Mouse (Mus musculus): ENCODE results near the gene Tmco4. TPM values are rescaled to one million over a fixed set of nuclear protein-coding genes. Genes with fewer than 3 reads are reported as not detected.

Tmco4 gene
- polyA plus RNA-seq, 1 experiment = 29.4 TPM

DNA sequence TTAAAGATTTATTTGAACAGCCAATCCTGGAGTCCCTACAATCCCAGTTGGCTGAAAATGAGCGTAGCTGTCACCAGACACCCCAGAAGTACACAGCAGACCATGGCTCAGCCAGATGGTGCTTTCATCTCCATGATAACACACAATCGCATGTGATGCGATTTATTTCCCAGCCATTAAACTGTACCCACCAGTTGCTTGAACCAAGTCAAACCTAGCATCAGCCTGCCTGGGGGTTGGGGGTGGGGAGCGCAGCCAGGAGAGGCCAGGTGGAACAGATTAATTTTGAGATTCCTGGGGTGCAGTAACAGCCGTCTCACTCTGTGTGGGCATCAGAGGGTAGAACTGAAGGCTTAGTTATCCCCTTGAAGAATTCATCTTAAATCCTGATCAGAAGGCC is 73.7 kb downstream of the Tmco4 start:
- no peak for DNase-seq (ENCODE audit: low read depth, low spot score)
- 90% methylated on average over 5 of the region's 5 CpGs for WGBS

DNA sequence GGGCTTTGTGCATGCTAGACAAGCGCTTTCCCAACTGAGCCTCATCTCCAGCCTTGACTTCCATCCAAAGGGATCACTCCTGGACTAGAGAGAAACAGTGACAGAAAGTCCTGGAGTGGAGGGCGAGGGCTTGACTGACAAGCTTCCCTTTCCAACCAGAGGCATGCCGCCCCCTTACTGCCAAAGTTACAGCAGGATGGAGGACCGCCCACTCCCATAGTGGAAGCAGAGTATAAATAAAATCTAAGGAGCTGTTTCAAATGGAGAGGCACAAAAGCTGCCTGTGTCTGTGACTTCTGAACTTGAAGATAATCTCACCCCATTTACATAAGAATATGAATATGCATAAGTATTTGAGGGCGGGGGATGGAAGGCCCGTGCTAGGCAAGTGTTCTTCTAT is 75.8 kb downstream of the Tmco4 start:
- DNase-seq (ENCODE audit: low read depth, low spot score) = no peak
- 88% methylated on average over 6 of the region's 6 CpGs for WGBS

DNA sequence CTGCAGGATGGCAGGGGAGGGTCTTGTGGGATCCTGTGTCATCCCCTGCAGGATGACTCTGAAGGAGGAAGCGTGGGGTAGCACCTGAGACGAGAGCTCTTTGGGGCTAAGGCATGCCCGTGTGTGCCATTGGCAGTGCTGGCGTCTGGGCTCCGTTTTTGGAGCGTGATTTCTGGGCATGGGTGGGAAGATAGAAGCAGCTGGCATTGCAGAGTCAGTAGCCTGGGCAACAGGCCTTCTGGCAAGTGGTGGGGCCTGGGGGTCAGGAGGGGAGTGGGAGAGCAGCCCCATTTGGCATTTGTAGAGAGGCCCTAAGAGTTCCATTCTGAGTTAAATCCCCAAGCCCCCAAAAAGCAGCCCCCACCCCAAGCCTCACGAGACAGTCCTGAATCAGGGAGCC is 80.1 kb downstream of the Tmco4 start:
- DNase-seq (ENCODE audit: low read depth, low spot score) = no peak
- 90% methylated on average over 7 of the region's 7 CpGs for WGBS

DNA sequence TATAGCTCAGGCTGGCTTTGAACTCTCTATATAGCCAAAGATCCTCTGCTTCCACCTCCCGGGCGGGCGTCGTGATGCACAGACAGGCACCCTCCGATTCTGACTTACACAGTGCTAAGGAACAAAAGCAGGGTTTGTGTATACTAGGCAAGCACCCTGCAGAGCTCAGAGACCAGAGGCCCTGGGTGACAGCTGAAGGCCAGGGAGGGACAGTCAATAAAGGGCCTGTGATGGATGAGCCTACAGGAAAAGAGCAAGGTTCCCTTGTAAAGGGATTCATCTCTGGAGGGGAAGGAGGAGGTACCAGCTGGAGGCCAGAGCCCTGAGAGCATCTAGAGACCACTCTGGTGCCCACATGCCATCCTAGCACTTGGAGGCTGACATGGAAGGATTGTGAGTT is 80.7 kb downstream of the Tmco4 start:
- DNase-seq (ENCODE audit: low read depth, low spot score) = no peak
- 77% methylated on average over 5 of the region's 5 CpGs for WGBS

DNA sequence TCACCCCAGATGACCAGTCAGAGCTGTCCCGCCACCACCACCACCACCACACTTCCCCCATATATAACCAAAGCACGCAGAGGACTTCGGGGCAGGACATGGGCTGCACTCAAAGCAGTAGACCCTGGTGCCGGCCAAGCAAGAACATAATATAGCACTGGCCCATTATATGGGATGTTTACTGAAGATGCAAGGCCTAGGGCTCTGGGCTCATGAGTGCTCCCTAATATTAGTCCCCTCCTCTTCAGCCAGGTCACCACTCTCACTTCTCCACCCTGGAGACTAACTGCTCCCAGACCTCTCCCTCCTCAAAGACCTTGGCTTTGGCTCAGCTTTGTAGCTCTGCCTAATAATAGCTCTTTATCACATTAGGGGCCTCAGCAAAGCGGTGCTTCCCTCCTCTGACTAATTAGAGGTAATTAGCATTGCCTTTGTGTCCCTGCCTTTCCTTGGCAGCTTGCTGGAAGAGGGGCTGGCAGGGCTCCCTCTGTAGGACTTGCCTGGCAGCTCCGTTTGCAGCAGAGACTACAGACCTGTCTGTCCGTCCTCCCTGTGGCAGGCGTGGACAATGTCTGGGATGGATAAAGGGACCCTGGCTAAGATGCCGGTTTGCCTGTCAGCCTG is 81.7 kb downstream of the Tmco4 start:
- DNase-seq (ENCODE audit: low read depth, low spot score) = no peak
- 81% methylated on average over 9 of the region's 9 CpGs for WGBS

DNA sequence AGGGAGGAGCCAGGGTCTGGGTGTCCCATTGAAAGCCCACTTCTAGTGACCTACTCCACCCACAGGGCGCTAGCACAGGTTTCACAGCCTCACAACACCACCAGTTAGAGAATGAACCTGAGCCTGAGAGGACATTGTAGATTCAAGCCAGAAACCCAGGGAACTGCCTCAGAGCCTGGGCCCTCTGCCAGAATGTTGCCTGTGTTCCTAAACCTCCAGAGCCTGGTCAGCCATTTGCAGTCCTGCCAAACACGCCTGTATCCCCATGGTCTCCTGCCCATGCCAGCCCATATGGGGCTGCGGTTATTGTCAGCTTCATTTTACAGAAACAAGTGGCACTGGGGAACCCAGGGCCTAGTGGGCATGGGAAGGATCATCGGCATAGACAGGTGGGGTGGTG is 82.6 kb downstream of the Tmco4 start:
- WGBS = 87% methylated on average over 4 of the region's 4 CpGs
- DNase-seq (ENCODE audit: low read depth, low spot score) = no peak

DNA sequence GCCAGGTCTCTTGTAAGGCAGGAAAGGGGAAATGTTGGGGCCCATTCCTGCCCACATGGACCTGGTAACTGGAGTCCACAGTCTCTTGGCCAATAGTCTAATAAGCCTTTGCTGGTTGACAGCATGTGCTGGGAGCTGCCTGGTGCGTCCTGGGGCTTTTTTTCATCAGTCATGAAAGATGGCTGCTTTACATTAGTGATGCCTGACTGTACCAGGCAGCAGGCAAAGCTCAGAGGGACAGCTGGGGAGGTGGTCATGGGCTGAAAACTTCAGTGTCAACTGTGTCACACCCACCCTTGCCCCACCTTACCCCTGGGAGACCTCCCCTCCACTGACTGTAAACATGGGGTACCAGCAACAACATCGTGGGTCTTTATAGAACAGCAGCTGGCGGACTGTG is 83.1 kb downstream of the Tmco4 start:
- 77% methylated on average over 3 of the region's 3 CpGs for WGBS
- DNase-seq (ENCODE audit: low read depth, low spot score) = no peak

DNA sequence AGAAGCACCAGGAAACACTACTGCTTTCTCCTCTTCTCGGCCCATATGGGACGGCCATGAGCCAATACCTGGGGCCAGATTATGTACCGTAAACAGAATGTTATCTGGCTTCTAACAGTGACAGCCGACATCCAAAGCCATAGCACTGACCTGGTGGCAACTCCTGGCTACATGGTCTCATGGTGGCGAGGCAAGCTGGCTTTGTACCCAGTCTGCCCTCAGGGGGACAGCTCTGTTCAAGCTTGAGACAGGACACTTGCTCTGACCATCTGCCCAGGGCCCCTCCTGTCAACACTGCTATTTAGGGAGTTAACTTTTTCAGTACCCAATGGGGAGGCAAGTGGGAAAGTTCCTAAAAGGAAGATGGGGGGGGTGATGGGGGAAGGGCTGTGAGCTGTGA is 84.6 kb downstream of the Tmco4 start:
- no peak for DNase-seq (ENCODE audit: low read depth, low spot score)
- 81% methylated on average over 5 of the region's 5 CpGs for WGBS

DNA sequence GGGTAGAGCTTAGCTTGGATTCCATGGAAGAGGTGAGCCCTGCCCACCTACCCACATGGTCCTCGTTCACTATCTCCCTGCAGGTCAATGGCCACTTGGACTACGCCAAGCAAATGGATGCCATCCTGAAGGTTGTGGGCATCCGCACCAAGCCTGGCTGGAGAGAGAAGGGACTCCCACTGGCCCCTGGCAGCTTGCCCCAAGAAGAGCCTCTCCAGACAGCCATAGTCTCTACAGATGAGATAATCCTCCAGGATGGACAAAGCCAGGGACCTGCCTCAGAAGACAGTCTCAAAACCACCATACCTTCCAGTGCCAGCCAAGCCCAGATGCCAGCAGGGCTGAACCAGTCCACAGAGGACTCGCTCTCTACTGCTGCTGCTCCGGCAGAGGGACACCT is 85.3 kb downstream of the Tmco4 start:
- no peak for DNase-seq (ENCODE audit: low read depth, low spot score)
- 93% methylated on average over 5 of the region's 5 CpGs for WGBS

DNA sequence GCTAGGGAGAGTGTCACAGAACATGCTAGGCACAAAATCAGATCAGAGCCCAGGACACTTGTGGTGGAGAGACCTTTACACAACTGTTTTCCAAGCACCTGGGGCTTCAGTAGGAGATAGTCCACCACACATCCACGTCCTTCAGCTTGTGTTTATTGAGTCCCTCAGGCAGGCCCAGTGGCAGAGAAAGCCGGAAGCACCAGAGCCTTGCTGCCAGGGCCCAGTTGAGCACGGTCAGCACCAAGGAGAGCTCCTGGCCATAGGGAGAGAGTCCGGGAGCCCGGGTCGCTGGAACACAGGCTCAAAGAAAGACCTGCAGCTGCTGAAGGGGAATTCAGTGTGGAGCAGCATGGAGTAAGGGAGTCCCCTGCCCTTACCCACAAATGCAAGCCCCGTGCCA is 86.9 kb downstream of the Tmco4 start:
- 11% methylated on average over 7 of the region's 7 CpGs for WGBS
- no peak for DNase-seq (ENCODE audit: low read depth, low spot score)

DNA sequence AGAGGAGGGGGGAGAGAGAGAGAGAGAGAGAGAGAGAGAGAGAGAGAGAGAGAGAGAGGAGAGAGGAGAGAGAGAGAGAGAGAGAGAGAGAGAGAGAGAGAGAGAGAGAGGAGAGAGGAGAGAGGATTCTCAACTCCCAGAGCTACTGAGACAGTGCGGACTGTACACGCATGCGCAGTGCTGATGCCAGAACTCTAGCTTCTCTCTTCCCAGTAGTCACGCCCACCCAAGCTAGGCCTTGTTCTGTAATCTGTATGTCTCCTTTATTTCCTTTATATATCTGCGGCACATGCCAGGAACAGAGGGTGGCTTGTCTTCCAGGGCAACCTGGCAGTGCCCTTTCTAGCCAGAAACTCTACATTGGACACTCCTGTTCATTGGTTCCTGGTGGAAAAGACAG is 92.1 kb downstream of the Tmco4 start:
- no peak for DNase-seq (ENCODE audit: low read depth, low spot score)
- WGBS = 68% methylated on average over 5 of the region's 5 CpGs

DNA sequence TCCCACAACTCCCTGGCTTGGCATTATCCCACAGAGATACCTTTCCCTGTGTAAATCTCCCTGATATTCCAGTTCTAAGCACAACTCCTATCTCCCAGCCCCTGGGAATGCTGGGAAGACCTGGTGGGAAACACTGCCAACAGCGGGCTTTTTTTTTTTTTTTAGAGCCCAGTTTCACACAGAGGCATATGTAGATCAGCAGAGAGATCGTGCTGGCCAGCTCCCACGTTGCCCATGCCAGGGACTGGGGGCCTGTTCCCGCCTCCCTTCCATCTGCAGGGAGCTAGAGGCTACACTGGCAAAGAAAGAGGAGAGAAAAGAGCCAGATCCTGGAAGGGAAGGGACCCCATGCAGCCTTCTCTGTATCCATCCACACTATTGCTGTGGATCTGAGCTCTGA is 95.6 kb downstream of the Tmco4 start:
- 35% methylated on average over 4 of the region's 4 CpGs for WGBS
- DNase-seq (ENCODE audit: low read depth, low spot score) = no peak

DNA sequence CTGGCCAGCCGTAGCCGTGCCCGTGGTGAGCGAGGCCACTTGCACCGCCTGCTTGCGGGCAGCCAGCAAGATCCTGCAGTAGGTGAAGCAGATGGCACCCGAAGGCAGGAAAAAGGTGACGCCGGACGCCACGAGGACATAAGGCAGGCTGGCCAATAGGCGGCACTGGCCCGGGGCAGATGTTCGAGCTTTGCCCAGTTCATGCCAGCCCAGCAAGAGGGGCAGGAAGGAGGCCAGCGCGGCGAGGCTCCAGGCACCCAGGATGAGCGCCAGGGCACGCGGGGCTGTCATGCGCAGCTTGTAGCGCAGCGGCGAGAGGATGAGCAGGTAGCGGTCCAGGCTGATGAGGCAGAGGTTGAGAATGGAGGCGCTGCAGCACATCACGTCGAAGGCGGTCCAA is 101.4 kb downstream of the Tmco4 start:
- DNase-seq (ENCODE audit: low read depth, low spot score) = no peak
- WGBS = 23% methylated on average over 29 of the region's 29 CpGs

DNA sequence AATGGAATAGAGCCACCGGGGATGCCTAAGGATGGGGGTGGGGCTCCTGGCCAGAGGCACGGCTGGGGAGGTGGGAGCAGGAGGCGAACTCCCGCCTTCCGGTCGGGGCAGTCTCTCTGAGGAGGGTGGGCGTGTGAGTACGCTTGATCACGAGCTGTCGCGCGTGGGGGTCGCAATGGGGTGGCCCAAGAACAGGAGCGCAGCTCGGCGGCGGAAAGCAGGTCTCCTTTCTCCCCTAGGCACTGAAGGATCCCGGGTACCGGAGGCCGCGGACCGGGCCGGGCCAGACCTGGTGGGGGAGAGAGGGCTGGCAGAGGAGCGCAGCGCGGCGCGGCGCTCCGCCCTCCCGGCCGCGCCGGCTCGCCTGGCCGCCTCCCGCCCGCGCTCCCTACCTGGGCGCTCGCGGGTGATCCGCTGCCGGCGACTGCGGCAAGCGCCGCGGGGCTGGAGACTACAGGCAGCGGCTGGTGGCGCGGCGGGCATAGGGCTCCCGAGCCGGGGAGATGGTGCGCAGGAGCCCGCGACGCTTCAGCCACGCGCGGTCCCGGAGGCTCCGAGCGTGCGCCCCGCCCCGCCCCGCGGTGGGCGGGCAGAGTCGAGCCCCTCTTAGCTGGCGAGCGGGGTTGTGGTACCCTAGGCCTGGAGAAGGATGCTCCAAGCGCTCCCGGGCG is 102.5 kb downstream of the Tmco4 start, which contains the start of gene Htr6:
Htr6 (minus strand) TSS at position 530 of the 671 bp plus-strand sequence.
- 1% methylated on average over 76 of the region's 77 CpGs for WGBS

DNA sequence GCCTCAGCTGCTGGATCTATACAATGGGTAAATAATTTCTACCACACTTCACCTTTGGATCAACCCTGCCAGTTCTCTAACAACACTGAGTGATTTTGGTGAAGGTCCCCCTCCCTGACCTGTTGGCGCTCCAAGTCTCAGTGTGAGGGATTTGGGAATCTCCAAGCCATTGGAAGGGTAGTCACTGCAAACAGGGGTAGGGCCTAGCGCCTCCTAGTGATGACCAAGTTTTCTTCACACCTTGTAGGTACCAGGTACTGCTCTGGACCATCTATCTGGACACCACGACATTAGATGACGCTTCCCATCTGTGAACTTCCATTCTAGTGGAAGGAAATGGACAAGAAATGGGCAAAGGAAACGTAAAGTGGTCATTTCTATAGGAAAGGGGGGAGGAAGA is 103.2 kb downstream of the Tmco4 start:
- 19% methylated on average over 5 of the region's 5 CpGs for WGBS
- DNase-seq (ENCODE audit: low read depth, low spot score) = no peak

More for the DNA sequence above, 102.5 kb downstream of the Tmco4 start, which contains the start of gene Htr6:
- DNase-seq (ENCODE audit: low read depth, low spot score) = no peak

DNA sequence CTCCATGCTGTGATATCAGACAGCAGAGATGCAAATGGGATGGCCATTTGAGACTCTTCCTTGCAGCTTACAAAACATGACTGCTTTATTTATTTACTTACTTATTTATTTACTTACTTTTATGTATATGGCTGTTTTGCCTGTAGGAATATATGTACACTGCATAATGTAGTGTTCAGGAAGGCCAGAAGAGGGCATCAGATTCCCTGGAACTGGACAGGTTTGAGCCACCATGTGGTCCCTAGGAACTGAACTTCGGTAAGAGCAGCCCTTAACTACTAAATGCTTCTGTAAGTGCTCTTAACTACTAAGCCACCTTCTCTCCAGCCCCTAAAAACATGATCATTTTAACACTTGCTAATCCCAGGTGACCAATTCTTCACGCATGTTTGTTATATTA is 105.6 kb downstream of the Tmco4 start:
- WGBS = 19% methylated on average over 2 of the region's 2 CpGs
- DNase-seq (ENCODE audit: low read depth, low spot score) = no peak

DNA sequence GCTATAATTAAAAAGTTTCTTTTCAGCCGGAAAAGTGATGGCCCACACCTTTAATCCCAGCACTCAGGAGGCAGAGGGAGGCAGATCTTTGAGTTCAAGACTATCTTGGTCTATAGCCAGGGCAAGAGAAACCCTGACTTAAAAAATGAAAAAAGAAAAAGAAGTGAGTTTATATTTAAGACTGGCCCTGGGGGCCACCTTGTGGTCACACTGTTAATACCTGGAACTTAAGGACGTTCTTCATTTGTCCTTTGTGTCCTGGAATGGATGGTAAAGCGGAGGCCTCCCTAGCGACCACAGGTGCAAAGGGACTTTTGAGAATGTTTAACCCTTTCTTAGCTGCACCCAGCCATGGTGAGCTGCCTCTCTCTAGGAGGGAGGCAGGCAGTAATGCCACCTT is 106.0 kb downstream of the Tmco4 start:
- no peak for DNase-seq (ENCODE audit: low read depth, low spot score)
- 19% methylated on average over 4 of the region's 4 CpGs for WGBS

DNA sequence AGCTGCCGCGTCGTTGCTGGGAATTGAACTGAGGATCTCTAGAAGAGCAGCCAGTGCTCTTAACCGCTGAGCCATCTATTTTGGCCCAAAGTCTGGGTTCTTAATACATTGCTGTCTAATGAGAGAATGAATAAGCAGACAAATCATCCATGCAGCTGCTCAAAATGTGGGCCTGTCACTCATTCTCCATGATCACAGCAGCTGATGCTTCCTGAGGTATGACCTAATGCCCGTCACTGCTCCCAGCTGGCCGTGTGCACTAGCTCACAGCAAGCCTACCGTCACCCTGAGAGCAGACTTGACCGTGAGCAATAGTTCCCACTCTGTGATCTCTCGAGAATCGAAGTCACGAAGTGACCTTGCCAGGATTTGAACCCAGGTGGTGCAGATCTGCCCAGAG is 106.8 kb downstream of the Tmco4 start:
- DNase-seq (ENCODE audit: low read depth, low spot score) = no peak
- 86% methylated on average over 11 of the region's 11 CpGs for WGBS

DNA sequence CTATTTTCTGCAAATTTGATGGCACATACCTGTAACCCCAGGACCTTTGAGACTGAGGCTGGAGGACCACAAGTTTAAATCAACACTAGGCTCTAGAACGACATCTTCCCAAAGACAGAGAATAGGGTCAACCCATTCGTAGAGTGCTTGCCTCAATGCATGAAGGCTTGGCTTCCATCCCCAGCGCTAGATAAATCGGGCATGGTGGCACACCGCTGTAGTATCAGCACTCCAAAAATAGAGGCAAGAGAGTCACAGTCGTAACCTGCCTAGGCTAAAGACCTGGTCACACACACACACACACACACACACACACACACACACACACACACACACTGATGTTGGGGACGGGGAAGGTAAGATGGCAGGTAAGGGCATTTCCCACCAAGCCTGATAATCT is 107.6 kb downstream of the Tmco4 start:
- DNase-seq (ENCODE audit: low read depth, low spot score) = no peak
- 89% methylated on average over 7 of the region's 7 CpGs for WGBS

DNA sequence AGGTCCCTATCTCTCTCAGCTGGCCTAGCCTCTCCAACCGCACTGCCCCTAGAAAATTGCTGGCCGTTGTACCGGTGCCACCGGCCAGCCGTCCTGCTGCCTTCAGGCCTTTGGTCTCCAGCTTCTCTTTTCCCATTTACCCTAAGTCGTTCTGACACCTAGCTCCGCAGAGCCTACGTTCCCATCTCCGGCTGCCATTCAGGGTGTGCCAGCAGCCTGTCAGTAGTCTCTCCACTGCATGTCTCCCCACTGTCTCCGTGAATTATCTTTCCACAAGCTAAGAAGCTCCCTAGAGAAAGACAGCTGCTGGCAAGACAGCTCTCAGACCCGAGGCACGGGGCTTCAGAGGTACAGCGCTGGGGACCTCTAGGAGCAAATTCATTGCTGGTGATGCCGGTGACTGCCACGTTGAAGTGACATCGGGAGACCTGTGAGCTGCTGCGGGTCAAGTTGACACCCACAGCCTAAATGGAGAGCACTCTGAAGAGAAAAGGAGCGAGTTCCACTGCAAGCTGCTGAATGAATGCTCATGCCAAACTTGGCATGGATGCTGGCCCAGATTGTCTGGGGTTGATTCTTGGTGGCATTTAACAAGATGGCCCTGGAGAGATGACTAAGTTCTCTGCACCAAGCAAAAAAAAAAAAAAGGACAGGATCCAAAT is 108.7 kb downstream of the Tmco4 start:
- no peak for DNase-seq (ENCODE audit: low read depth, low spot score)
- 81% methylated on average over 18 of the region's 18 CpGs for WGBS
